Mouse (Mus musculus) midbrain, postnatal 0 days (tissue): ENCODE data around the gene Efnb2. TPM values are rescaled to one million over a fixed set of nuclear protein-coding genes. Genes with fewer than 3 reads are reported as not detected.

Experiments used
- ATAC-seq: fragments of 200-750 bp; cut with Nextera tagmentation; 2 replicates; pipeline ENCODE4 v1.8.0; 2017; ENCODE audit warnings: moderate number of reproducible peaks, mild to moderate bottlenecking, moderate TSS enrichment, moderate library complexity; ENCODE audit not compliant: low FRiP score
- DNase-seq: peaks from one replicate; pipeline ENCODE4 v3.0.0-alpha.2; 2015; ENCODE audit warnings: low spot score
- H3K27ac ChIP-seq: fragments of 300-500 bp; sonication (generic); 2 replicates; pipeline ENCODE4 v1.5.1; 2014; ENCODE audit warnings: low read depth, mild to moderate bottlenecking, low read length, mixed read lengths
- H3K27me3 ChIP-seq: fragments of 300-500 bp; sonication (generic); 2 replicates; pipeline ENCODE4 v1.6.1; 2014; ENCODE audit warnings: low read length, control low read depth, mixed read lengths; ENCODE audit not compliant: insufficient read depth
- H3K36me3 ChIP-seq: fragments of 300-500 bp; sonication (generic); 2 replicates; pipeline ENCODE4 v1.6.1; 2014; ENCODE audit warnings: low read length, control low read depth, mixed read lengths; ENCODE audit not compliant: insufficient read depth
- H3K4me1 ChIP-seq: fragments of 300-500 bp; sonication (generic); 2 replicates; pipeline ENCODE4 v1.6.1; 2014; ENCODE audit warnings: mild to moderate bottlenecking, control low read depth, antibody characterized with exemption, low read length, mixed read lengths; ENCODE audit not compliant: insufficient read depth
- H3K4me2 ChIP-seq: fragments of 300-500 bp; sonication (generic); 2 replicates; pipeline ENCODE4 v1.6.1; 2014; ENCODE audit warnings: low read depth, mild to moderate bottlenecking, low read length, mixed read lengths; ENCODE audit not compliant: poor library complexity, severe bottlenecking
- H3K4me3 ChIP-seq: fragments of 300-500 bp; sonication (generic); 2 replicates; pipeline ENCODE4 v1.5.1; 2014; ENCODE audit warnings: low read depth, mild to moderate bottlenecking, low read length, moderate library complexity
- H3K9ac ChIP-seq: fragments of 300-500 bp; sonication (generic); replicated peaks from 2 replicates; pipeline ENCODE4 v1.6.1; 2014; ENCODE audit warnings: mild to moderate bottlenecking, low read length, moderate library complexity, mixed read lengths; ENCODE audit not compliant: poor library complexity, severe bottlenecking
- H3K9me3 ChIP-seq: fragments of 300-500 bp; sonication (generic); 2 replicates; pipeline ENCODE4 v1.6.1; 2016; ENCODE audit warnings: low read length, control low read depth
- CTCF ChIP-seq: IDR thresholded peaks from 2 replicates; pipeline ENCODE4 v1.5.1; 2016; ENCODE audit warnings: antibody characterized with exemption, mild to moderate bottlenecking
- WGBS: fragments of 180-500 bp; shearing (Covaris S2); extraction: QIAGEN DNeasy Blood & Tissue Kit; methylation state at CpG from one replicate; pipeline ENCODE4 v1.1.7; 2014; 5-methylcytosine and 5-hydroxymethylcytosine counted together
- microRNA-seq: library from miRNA; unstranded; fragments of <30 nt; microRNA quantifications from one replicate; pipeline ENCODE4, GENCODE M21; 2016; ENCODE audit warnings: borderline number of aligned reads
- polyA plus RNA-seq: library from polyadenylated mRNA; unstranded; fragments of >200 nt; fragmentation: Nextera tagmentation; extraction: Ambion mirVana; gene quantifications from 2 replicates; pipeline ENCODE4 v1.2.1, GENCODE M21; 2015
- total RNA-seq: library from RNA; depleted of rRNA; stranded (reverse); fragments of >200 nt; gene quantifications from 2 replicates; pipeline ENCODE4 v1.2.3, GENCODE M21; 2014; rRNA removed

Efnb2 gene
- total and polyA plus RNA-seq, 2 experiments from 2014 or later: 6.8 to 20.7 TPM

- WGBS: 93% methylated on average over 9 of the region's 9 CpGs
- TF ChIP-seq CTCF: no peak
- H3K9me3 ChIP-seq: no peaks in the 10 kb centered on the region
- no peaks in the 10 kb centered on the region for H3K27me3 ChIP-seq
- ATAC-seq: no peak
- DNase-seq: no peak
- H3K27ac ChIP-seq: no peak overlapping the region
- no peaks in the 10 kb centered on the region for H3K4me1 ChIP-seq
- H3K4me3 ChIP-seq: no peak overlapping the region
- no peak overlapping the region for H3K9ac ChIP-seq
- H3K4me2 ChIP-seq: no peak overlapping the region
- no peaks in the 10 kb centered on the region for H3K36me3 ChIP-seq
Measured at GRCm38 (mm10) chr8:8568215-8568773, 92.7 kb downstream of the Efnb2 start.

Small RNAs within 50 kb of the gene (microRNA-seq; reads per million reads assigned to microRNA genes)
- gene Mir7654: 3.7 reads per million, percentile 4 among the genes with 10 or more reads in this experiment

Other genes starting within 250 kb of the Efnb2 start
- gene Arglu1, start 29.3 kb upstream of the Efnb2 start, total RNA-seq: 75.5 and 109 TPM in 2 replicates
- gene Arglu1, start 29.3 kb upstream of the Efnb2 start, polyA plus RNA-seq: 142 and 180 TPM in 2 replicates